Mouse (Mus musculus): ENCODE data around the gene 1810013L24Rik. TPM values are rescaled to one million over a fixed set of nuclear protein-coding genes. Genes with fewer than 3 reads are reported as not detected.
"Not testable (repeated sequence)": the region's sequence is repeated elsewhere in the genome, so short reads cannot be mapped to it uniquely, and the experiment has no call there.

Gene 1810013L24Rik
- polyA plus RNA-seq, 1 experiment: 27.5 TPM

GRCm38 (mm10) chr16:8906115-8906514 is 76.2 kb downstream of the 1810013L24Rik start:
- not testable (repeated sequence) for H3K27me3 ChIP-seq (ENCODE audit: control insufficient read depth, insufficient read depth, insufficient read length); H3K36me3 ChIP-seq (ENCODE audit: control insufficient read depth, insufficient read depth); H3K4me3 ChIP-seq; H3ac ChIP-seq (ENCODE audit: control insufficient read depth, insufficient read length); H3K79me2 ChIP-seq (ENCODE audit: control insufficient read depth, insufficient read depth); H3K4me2 ChIP-seq (ENCODE audit: low read depth)
- TF ChIP-seq REST (IDR thresholded peaks at IDR 0.05; ENCODE audit: insufficient read depth, insufficient read length): peak; percentile 68

Other genes with a start within 250 kb of the 1810013L24Rik start
- 31.7 TPM for gene Pmm2, start 192.4 kb upstream of the 1810013L24Rik start, polyA plus RNA-seq (2012; fragmentation: generic; extraction: Trizol)
- gene Tmem186, start 192.4 kb upstream of the 1810013L24Rik start, polyA plus RNA-seq (2012; fragmentation: generic; extraction: Trizol): 7.4 TPM
- 110 TPM for gene Carhsp1, start 157.9 kb upstream of the 1810013L24Rik start, polyA plus RNA-seq (2012; fragmentation: generic; extraction: Trizol)
- 0.16 TPM for gene Gm5767, start 149.3 kb upstream of the 1810013L24Rik start, polyA plus RNA-seq (2012; fragmentation: generic; extraction: Trizol)
- 24.0 TPM for gene Usp7, start 37.8 kb upstream of the 1810013L24Rik start, polyA plus RNA-seq (2012; fragmentation: generic; extraction: Trizol)